Mouse (Mus musculus): ENCODE measurements around the gene Utp14a. TPM values are rescaled to one million over a fixed set of nuclear protein-coding genes. Genes with fewer than 3 reads are reported as not detected.

Gene Utp14a
- polyA plus RNA-seq, 1 experiment from 2014 or later, result 23.7 TPM

DNA sequence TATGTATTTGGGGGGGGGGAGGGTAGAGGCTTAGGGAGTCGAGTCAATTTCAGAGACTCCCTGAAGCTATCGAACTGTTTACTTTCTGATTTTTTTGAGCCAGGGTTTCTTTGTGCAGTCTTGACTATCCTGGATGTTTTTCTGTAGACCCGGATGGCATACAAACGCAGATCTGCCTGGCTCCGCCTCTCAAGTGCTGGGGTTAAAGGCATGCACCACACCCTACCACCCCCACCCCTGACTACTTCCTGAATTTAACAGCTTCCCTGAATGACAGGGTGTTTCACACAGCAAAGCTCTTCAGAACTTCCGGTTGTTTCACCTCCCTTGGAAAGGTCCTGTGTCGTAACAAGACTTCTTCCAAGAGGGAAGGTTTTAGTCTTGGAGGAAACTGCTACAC lies 22.2 kb upstream of the Utp14a start:
- no peaks in the 10 kb centered on the region for H3K36me3 ChIP-seq (ENCODE audit: insufficient read depth)
- H3K4me3 ChIP-seq (ENCODE audit: low read depth, low read length), result no peak overlapping the region
- ATAC-seq (ENCODE audit: insufficient read depth) (no peak), DNase-seq (peak; percentile 13)
- H3K27me3 ChIP-seq (ENCODE audit: insufficient read depth, low read length), result no peaks in the 10 kb centered on the region
- TF ChIP-seq CTCF (IDR thresholded peaks at IDR 0.05; ENCODE audit: low read depth), result no peak
- WGBS, result 40% methylated on average over 7 of the region's 7 CpGs
- H3K9me3 ChIP-seq (ENCODE audit: low read depth, low read length), result no peaks in the 10 kb centered on the region
- no peaks in the 10 kb centered on the region for H3K4me1 ChIP-seq (ENCODE audit: insufficient read depth)
- H3K4me2 ChIP-seq, result no peak overlapping the region
- H3K9ac ChIP-seq, result no peak overlapping the region
- H3K27ac ChIP-seq (ENCODE audit: low read depth), result no peak overlapping the region

DNA sequence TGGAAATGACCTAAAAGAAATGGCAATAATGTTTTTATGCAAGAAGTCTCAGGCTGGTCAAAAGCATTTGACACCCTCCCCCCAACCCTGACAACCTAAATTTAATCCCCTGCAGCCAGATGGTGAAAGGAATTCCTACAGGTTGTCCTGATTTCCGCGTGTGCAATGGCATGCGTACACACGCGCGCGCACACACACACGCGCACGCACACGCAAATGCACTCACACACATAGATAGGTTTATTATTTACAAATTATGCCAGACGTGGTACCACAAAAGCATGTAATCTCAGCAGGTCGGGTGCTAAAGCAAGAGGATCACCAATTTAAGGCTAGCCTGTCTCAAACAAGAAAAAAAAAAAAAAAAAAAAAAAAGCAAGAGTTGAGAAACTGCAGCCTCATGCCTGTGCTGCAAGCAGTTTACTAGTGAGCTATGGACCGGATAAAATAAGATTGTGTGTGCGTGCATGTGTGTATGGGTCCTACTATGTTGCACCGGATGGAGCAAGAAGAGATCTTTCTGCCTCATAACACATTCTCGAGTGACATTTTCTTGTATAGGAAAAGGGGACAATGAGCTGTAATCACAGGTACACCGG lies 733 bp upstream of the Utp14a start:
- DNase-seq, result peak; percentile 30
- H3K4me3 ChIP-seq (ENCODE audit: low read depth, low read length), result peak overlapping the region; percentile 54
- no peaks in the 10 kb centered on the region for H3K4me1 ChIP-seq (ENCODE audit: insufficient read depth)

DNA sequence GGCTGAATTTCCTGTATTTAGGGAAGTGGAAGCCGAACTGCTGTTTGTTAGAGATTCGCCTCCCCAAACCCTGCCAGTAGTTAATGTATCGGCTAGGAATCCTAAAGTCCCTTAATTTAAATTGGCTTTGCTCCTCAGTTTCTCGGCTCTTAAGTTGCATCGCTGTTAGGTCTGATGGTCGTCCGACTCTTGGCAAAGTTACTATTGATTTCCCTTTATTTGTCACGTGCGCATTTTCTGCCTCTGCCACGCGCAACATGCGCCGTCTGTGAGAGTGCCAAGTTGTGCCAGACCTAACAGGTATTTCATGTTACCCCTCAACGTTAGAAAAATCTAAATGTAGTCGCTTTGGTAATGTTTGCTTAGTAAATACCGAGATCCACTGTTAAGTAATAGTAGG lies 349 bp downstream of the Utp14a start:
- Histone ChIP-seq H3K9me3 (ENCODE audit: low read depth, low read length) (no peaks in the 10 kb centered on the region), H3K27ac (ENCODE audit: low read depth) (peak overlapping the region; percentile 24; the same call in 1 of the 2 replicates), H3K36me3 (ENCODE audit: insufficient read depth) (0 out of 2 replicates have a peak, but pooled peaks cover 8% of the 10 kb centered on the region), H3K27me3 (ENCODE audit: insufficient read depth, low read length) (no peaks in the 10 kb centered on the region), H3K4me2 (peak overlapping the region; percentile 63), H3K4me1 (ENCODE audit: insufficient read depth) (no peaks in the 10 kb centered on the region), H3K9ac (peak overlapping the region; percentile 55), H3K4me3 (ENCODE audit: low read depth, low read length) (peak overlapping the region; percentile 54)
- no peak for ATAC-seq (ENCODE audit: insufficient read depth)
- DNase-seq, result peak; percentile 4
- TF ChIP-seq CTCF (IDR thresholded peaks at IDR 0.05; ENCODE audit: low read depth), result no peak
- 7% methylated on average over 16 of the region's 16 CpGs for WGBS

More for the DNA sequence above, 733 bp upstream of the Utp14a start:
- no peak for TF ChIP-seq CTCF (IDR thresholded peaks at IDR 0.05; ENCODE audit: low read depth)
- H3K9me3 ChIP-seq (ENCODE audit: low read depth, low read length), result no peaks in the 10 kb centered on the region
- H3K36me3 ChIP-seq (ENCODE audit: insufficient read depth), result 0 out of 2 replicates have a peak, but pooled peaks cover 3% of the 10 kb centered on the region
- peak overlapping the region; percentile 67 for H3K4me2 ChIP-seq
- peak; percentile 82 for ATAC-seq (ENCODE audit: insufficient read depth)
- no peak overlapping the region for H3K9ac ChIP-seq
- H3K27me3 ChIP-seq (ENCODE audit: insufficient read depth, low read length), result no peaks in the 10 kb centered on the region
- WGBS, result 12% methylated on average over 18 of the region's 18 CpGs
- H3K27ac ChIP-seq (ENCODE audit: low read depth), result peak overlapping the region; percentile 79

DNA sequence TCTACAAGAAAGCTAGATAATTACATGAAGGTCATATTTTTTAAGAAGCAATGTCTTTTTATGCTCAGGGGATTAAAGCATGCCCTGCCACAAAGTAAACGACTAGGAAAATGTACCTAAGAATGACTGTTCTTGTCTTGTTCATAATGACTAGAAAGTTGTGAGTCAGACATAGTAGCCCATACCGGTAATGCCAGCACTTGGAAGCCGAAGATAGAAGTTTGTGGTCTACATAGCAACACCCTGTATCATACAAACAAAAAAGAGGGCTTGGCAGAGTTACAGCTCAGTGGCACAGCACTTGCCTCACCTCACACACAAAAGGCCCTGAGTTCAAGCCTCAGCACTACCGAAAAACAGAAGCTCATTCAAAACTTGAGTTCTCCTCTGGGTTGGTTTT lies 15.0 kb downstream of the Utp14a start:
- Histone ChIP-seq H3K36me3 (ENCODE audit: insufficient read depth) (peaks cover 17% of the 10 kb centered on the region; the same call in 1 of the 2 replicates), H3K4me3 (ENCODE audit: low read depth, low read length) (no peak overlapping the region), H3K9me3 (ENCODE audit: low read depth, low read length) (no peaks in the 10 kb centered on the region), H3K27me3 (ENCODE audit: insufficient read depth, low read length) (no peaks in the 10 kb centered on the region), H3K4me1 (ENCODE audit: insufficient read depth) (no peaks in the 10 kb centered on the region), H3K4me2 (no peak overlapping the region), H3K27ac (ENCODE audit: low read depth) (no peak overlapping the region), H3K9ac (no peak overlapping the region)
- no peak for ATAC-seq (ENCODE audit: insufficient read depth)
- no peak for TF ChIP-seq CTCF (IDR thresholded peaks at IDR 0.05; ENCODE audit: low read depth)
- 77% methylated on average over 4 of the region's 4 CpGs for WGBS
- no peak for DNase-seq

DNA sequence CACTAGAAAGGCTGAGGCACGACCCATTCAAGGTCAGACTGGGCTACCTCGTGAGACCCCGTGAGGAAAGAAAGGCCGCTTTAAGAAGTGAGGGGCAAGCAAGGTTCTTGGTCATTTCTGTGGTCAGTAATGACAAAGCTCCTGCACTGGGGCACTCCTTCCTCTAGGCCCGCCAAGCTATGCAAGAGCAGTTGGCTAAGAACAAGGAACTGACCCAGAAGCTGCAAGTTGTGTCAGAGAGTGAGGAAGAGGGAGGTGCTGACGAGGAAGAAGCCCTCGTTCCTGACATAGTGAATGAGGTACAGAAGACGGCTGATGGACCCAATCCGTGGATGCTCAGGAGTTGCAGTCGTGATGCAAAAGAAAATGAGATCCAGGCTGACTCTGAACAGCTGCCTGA lies 18.0 kb downstream of the Utp14a start:
- ATAC-seq (ENCODE audit: insufficient read depth) (no peak), DNase-seq (no peak)
- Histone ChIP-seq H3K9me3 (ENCODE audit: low read depth, low read length) (no peaks in the 10 kb centered on the region), H3K27me3 (ENCODE audit: insufficient read depth, low read length) (no peaks in the 10 kb centered on the region), H3K36me3 (ENCODE audit: insufficient read depth) (peaks cover 29% of the 10 kb centered on the region; the same call in 1 of the 2 replicates), H3K4me3 (ENCODE audit: low read depth, low read length) (no peak overlapping the region), H3K27ac (ENCODE audit: low read depth) (no peak overlapping the region), H3K9ac (no peak overlapping the region), H3K4me2 (no peak overlapping the region), H3K4me1 (ENCODE audit: insufficient read depth) (no peaks in the 10 kb centered on the region)
- 85% methylated on average over 10 of the region's 10 CpGs for WGBS
- no peak for TF ChIP-seq CTCF (IDR thresholded peaks at IDR 0.05; ENCODE audit: low read depth)

DNA sequence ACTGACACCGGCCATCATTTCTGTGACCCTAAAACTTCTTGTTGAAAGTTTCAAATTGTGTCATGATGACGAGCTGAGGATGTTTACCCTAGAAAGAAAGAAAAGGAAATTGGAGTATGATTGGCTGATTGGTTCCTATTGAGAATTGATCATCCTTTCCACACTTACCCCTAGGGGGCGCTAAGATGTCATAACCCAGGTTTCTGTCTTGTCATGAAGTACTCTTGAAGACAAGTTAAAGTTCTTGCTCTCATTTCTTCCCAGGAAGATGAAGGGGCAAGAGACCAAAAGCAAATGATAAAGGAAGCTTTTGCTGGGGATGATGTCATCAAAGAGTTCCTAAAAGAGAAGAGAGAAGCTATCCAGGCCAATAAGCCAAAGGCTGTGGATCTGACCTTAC lies 21.4 kb downstream of the Utp14a start:
- Histone ChIP-seq H3K4me2 (no peak overlapping the region), H3K4me1 (ENCODE audit: insufficient read depth) (no peaks in the 10 kb centered on the region), H3K9ac (no peak overlapping the region), H3K27ac (ENCODE audit: low read depth) (no peak overlapping the region), H3K4me3 (ENCODE audit: low read depth, low read length) (no peak overlapping the region), H3K36me3 (ENCODE audit: insufficient read depth) (peaks cover 40% of the 10 kb centered on the region; the same call in 1 of the 2 replicates), H3K27me3 (ENCODE audit: insufficient read depth, low read length) (no peaks in the 10 kb centered on the region), H3K9me3 (ENCODE audit: low read depth, low read length) (no peaks in the 10 kb centered on the region)
- no peak for ATAC-seq (ENCODE audit: insufficient read depth)
- peak; percentile 63 for TF ChIP-seq CTCF (IDR thresholded peaks at IDR 0.05; ENCODE audit: low read depth)
- 39% methylated on average over 3 of the region's 3 CpGs for WGBS
- peak; percentile 70 for DNase-seq

DNA sequence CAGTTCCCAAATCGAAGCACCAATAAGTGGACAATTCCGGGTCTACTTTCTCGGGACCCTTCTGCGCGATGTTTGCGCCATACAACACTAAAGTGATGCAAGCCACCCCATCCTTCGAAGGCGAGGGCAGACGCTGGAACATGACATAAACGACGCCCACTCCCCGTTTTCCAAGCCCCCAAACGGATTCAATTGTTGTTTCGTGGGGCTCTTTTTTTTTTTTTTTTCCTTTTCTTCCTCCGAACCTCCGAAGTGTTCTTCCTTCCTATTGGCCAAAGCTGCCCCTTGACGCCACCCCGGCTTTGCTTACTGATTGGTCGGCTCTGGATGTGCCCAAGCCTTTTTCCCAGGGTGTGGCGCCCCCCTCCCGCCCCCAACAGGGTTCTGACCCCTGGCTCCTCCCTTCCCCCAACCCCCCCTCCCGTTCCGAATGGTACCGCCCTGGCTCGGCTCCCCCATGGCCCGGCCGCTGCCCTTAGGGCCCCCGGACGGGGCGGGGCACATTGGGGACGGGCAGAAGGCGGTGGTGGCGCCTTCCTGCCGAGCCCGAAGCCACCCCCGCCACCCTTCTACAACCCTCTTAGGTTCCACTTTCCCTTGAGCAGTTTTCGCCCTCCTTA lies 27.8 kb downstream of the Utp14a start:
- peak; percentile 89 for ATAC-seq (ENCODE audit: insufficient read depth)
- peak; percentile 88 for DNase-seq
- no peaks in the 10 kb centered on the region for H3K9me3 ChIP-seq (ENCODE audit: low read depth, low read length)
- no peaks in the 10 kb centered on the region for H3K4me1 ChIP-seq (ENCODE audit: insufficient read depth)
- peak overlapping the region; percentile 42 for H3K4me3 ChIP-seq (ENCODE audit: low read depth, low read length)
- H3K9ac ChIP-seq, result peak overlapping the region; percentile 53
- 0 out of 2 replicates have a peak, but pooled peaks cover 17% of the 10 kb centered on the region for H3K36me3 ChIP-seq (ENCODE audit: insufficient read depth)
- no peaks in the 10 kb centered on the region for H3K27me3 ChIP-seq (ENCODE audit: insufficient read depth, low read length)
- H3K4me2 ChIP-seq, result peak overlapping the region; percentile 66
- TF ChIP-seq CTCF (IDR thresholded peaks at IDR 0.05; ENCODE audit: low read depth), result no peak
- peak overlapping the region; percentile 91 for H3K27ac ChIP-seq (ENCODE audit: low read depth)
- WGBS, result 7% methylated on average over 29 of the region's 37 CpGs

Measured in lung, embryonic 14.5 days (tissue).